Mouse (Mus musculus): ENCODE measurements around the gene Kirrel2. TPM values are rescaled to one million over a fixed set of nuclear protein-coding genes. Genes with fewer than 3 reads are reported as not detected.
A peak's percentile ranks its signal among the peaks of the same experiment; 100 is the strongest.

Kirrel2 gene
- total RNA-seq, 2 experiments from 2014 or later, result 1.2 to 4.9 TPM

GRCm38 (mm10) chr7:30454259-30454658 is 3.2 kb downstream of the Kirrel2 start:
- no peak for DNase-seq (ENCODE audit: extremely low spot score in 1 of 2, low spot score in 2 of 2)
- intact Hi-C loops (cut with DNase I), result no loop called here

DNA sequence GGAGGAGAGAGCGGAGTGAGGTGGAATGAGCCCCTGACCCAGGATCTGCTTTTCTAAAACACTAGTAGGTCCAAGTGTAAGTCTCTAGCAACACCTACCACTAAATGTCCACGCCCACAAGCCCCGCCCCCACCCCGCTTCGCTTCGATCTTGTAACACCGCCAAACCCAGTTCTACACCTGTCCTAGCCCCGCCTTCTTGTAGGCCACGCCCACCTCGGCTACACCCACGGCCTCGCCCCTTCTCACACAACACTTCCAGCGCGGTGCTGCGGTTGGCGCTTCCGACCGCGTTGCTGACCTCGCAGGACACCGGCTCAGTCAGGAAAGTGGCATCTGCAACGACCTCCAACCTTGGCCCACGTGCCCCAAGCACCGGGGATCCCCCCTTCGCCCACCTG is 3.7 kb downstream of the Kirrel2 start:
- intact Hi-C loops (cut with DNase I), result no loop called here

GRCm38 (mm10) chr7:30453327-30453726 is 4.2 kb downstream of the Kirrel2 start:
- no peak for DNase-seq (ENCODE audit: extremely low spot score in 1 of 2, low spot score in 2 of 2)
- intact Hi-C loops (cut with DNase I), result no loop called here

More for the DNA sequence above, 3.7 kb downstream of the Kirrel2 start:
- no peak for DNase-seq (ENCODE audit: extremely low spot score in 1 of 2, low spot score in 2 of 2)

DNA sequence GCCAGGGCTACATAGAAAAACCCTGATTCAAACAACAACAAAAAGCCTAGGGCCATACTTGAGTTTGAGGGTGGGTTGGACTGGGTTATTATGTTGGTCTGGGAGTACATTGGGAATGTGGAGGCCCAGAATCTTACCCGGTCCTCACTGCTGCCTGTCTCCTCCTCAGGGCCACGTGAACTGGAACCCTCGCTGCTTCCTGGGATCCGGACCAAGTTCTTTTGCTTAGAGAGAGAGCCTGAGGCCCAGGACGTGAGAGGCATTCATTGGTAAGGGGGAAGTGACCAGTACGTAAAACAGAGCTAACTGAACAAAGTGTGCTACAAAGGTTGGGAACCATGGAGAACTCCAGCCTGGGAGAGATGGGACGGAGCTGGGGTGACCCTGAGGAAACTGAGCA is 7.2 kb downstream of the Kirrel2 start:
- intact Hi-C loops (cut with DNase I), result no loop called here
- DNase-seq (ENCODE audit: extremely low spot score in 1 of 2, low spot score in 2 of 2), result no peak

DNA sequence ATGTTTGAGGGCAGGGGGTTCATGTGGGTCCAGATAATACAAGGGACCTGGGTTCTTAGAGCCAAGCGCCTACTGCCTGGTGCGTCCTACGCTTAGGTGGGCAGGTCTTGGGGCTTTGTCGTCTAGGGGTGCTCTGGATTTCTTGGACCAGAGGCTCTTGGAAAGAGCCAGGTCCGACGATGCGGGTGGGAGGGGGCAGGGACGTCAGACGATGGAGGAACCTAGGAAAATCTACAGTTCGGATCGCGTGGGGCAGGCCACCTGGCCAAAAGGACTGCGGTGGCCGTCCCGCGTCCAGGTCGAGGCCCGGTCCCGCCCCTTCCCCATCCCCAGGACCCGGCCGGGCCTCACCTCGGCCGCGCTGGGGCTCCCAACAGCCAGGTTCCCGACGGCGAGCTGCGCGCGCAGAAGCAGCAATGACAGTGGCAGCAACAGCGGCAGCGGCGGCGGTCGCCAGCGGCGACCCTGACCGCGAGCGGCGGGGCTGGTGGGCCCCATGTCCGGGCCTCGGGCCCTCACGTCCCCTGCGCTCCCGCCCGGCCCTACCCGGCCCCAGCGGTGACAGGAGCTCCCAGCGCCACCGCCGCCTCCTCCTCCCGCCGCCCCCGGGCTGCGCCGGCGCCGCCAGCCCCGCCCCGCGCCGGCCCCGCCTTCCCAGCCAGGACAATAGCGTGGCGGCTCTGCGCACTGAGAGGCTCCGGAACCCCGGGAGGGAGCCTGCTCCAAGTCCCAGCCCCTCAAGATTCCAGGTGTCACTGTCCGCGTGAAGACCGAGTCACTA is 12.3 kb downstream of the Kirrel2 start, which contains the start of gene Aplp1:
Gene Aplp1 (minus strand): TSS at position 565 of the 781 bp plus-strand sequence.
- DNase-seq (ENCODE audit: extremely low spot score in 1 of 2, low spot score in 2 of 2), result peak in 1 of 2 experiments; percentile 83
- intact Hi-C loops (cut with DNase I), result loop anchor here (5.0 kb wide), 1 partner anchor 87 kb away; no protein-coding TSS in a partner anchor

GRCm38 (mm10) chr7:30444154-30444970 is 13.1 kb downstream of the Kirrel2 start:
- DNase-seq (ENCODE audit: extremely low spot score in 1 of 2, low spot score in 2 of 2), result peak; percentile 73 to 89
- intact Hi-C loops (cut with DNase I), result no loop called here

DNA sequence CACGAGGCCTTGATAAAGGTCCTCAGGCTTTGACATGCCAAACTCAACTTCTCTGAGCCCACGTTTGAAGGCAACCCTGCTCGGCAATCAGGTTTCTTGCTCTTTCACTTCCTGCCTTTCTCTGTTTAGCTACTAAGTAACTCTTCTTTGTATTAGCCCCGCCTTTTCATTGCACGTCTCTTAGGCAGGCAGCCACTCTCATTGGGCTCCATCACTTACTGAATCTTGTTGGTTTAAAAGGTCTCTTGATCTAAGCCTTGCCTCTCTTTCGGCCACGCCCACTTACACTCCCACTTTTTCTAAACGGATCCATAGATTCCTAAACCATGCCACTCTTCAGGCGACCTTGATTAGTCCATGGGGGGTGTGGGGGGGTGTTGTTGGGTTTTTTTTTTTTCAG is 13.8 kb downstream of the Kirrel2 start:
- no peak for DNase-seq (ENCODE audit: extremely low spot score in 1 of 2, low spot score in 2 of 2)
- intact Hi-C loops (cut with DNase I), result no loop called here

DNA sequence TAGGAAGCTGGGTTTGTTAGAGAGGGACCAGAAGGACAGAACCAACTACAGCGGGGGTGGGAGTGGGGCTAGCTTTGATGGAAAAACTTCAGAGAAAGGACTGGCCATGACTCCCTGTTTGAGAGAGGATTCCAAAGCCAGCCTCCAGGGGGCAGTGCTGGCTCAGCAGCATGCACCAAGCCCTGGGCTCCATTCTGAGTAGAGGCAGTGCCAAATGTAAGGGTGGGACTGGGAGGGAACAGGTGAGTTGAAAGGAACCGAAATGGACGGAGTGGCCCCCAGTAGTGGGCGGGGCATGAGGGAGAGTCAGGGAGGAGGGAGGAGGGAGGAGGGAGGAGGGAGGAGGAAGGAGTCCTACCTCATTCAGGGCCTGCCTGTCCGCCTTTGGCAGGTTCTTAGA is 16.8 kb downstream of the Kirrel2 start:
- peak in 1 of 2 experiments; percentile 70 for DNase-seq (ENCODE audit: extremely low spot score in 1 of 2, low spot score in 2 of 2)
- intact Hi-C loops (cut with DNase I), result loop anchor here (2.0 kb wide), 1 partner anchor 54 kb away; no protein-coding TSS in a partner anchor

DNA sequence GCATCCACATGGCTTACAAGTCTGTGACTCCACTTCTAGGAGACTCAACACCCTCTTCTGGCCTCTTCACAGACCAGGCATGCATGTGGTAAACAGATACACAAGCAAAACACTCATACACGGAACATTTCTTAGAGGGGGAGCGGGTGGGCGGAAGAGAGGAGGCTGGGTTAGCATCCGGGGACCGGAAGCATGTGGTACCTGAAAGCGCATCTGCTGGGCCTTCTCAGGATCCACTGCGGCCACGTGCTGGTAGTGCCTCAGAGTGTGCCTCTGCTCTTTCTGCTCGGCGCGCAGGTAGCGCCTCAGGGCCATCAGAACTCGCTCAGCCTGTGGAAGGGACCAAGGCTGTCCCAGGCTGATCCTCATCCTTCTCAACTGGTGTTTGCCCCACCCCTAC is 17.8 kb downstream of the Kirrel2 start:
- no peak for DNase-seq (ENCODE audit: extremely low spot score in 1 of 2, low spot score in 2 of 2)
- intact Hi-C loops (cut with DNase I), result loop anchor here (2.0 kb wide), 1 partner anchor 55 kb away; no protein-coding TSS in a partner anchor

DNA sequence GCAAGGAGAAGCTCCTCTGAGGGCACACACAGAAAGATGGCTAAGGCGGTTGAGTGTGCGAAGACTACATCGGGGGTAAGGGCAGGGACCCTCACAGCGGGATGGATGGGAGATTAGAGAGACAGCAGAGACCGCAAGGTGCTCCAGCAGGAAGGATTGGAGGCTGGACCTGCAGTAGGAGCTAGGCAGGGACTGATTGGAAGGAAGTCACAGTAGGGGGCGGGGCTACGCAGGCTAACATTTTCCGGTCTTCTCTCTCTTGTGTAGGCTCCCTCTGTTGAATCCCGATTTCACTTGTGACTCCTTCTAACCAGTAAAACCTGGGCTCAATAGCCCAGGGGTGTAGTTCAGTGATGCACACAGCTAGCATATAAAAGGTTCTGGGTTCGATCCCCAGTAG is 20.6 kb downstream of the Kirrel2 start:
- intact Hi-C loops (cut with DNase I), result no loop called here
- no peak for DNase-seq (ENCODE audit: extremely low spot score in 1 of 2, low spot score in 2 of 2)

DNA sequence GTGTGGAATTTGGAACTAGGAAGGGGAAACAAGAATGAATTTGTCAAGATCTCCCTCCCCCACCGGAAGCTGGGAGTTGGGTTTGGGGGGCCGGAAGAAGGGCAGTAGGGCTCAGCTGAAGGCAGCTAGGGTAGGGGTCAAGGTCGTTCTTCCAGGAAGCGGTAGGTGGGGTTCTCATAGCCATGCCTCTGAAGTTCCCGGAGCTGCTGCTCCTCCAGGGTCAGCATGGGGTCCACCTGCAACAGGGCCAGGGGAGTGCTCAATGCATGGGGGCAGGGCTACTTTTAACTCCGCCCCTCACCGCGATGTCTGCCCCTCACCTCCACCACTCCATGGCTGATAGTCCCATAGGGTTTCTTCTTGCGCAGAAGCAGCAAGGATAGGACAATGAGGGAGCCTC is 22.3 kb downstream of the Kirrel2 start:
- intact Hi-C loops (cut with DNase I), result no loop called here
- DNase-seq (ENCODE audit: extremely low spot score in 1 of 2, low spot score in 2 of 2), result no peak

DNA sequence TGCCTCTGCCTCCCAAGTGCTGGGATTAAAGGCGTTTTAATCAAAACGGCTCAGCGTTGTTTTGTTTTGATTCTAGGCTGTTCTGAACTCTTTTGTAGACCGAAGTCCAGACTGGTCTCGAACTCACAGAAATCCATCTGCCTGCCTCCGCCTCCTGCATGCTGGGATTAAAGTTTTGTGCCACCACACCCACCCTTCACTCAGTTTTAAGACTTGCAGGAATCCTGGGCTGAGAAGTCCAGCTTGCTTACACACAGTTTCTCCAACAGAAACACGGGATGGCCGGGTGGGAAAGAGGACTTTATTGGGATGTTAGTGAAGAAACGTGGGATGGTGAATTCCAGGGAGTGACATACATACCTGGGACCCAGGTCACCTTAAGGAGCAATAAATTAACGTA is 22.8 kb downstream of the Kirrel2 start:
- DNase-seq (ENCODE audit: extremely low spot score in 1 of 2, low spot score in 2 of 2), result no peak
- intact Hi-C loops (cut with DNase I), result no loop called here

DNA sequence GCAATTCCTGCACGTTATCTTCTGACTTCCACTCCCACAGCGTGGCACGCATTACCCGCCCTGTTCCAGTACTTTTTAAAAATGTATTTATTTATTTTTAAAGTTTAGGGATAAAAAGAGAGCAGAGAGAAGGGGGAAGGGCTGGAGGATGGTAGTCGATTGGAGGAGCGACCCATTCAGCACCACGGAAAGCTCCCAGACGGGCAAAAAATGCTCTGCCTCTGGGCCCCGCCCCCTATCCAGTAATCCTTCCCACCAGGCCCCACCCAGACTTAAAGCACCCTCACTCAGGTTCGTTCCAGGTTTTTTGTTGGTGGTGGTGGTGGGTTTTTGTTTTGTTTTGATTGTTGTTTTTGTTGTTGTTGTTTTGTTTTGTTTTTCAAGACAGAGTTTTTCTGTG is 23.3 kb downstream of the Kirrel2 start:
- peak in 1 of 2 experiments; percentile 70 for DNase-seq (ENCODE audit: extremely low spot score in 1 of 2, low spot score in 2 of 2)
- intact Hi-C loops (cut with DNase I), result no loop called here

GRCm38 (mm10) chr7:30431793-30432192 is 25.7 kb downstream of the Kirrel2 start:
- intact Hi-C loops (cut with DNase I), result loop anchor here (1.0 to 2.0 kb wide), 2 partner anchors 59 to 95 kb away; no protein-coding TSS in a partner anchor
- DNase-seq (ENCODE audit: extremely low spot score in 1 of 2, low spot score in 2 of 2), result peak; percentile 84

GRCm38 (mm10) chr7:30430191-30430590 is 27.3 kb downstream of the Kirrel2 start:
- no peak for DNase-seq (ENCODE audit: extremely low spot score in 1 of 2, low spot score in 2 of 2)
- intact Hi-C loops (cut with DNase I), result no loop called here

- DNase-seq (ENCODE audit: extremely low spot score in 1 of 2, low spot score in 2 of 2), result no peak
- intact Hi-C loops (cut with DNase I), result no loop called here
Measured at GRCm38 (mm10) chr7:30429327-30429726, 28.2 kb downstream of the Kirrel2 start.

GRCm38 (mm10) chr7:30423071-30423641 is 34.3 kb downstream of the Kirrel2 start:
- DNase-seq (ENCODE audit: extremely low spot score in 1 of 2, low spot score in 2 of 2), result no peak
- intact Hi-C loops (cut with DNase I), result no loop called here

DNA sequence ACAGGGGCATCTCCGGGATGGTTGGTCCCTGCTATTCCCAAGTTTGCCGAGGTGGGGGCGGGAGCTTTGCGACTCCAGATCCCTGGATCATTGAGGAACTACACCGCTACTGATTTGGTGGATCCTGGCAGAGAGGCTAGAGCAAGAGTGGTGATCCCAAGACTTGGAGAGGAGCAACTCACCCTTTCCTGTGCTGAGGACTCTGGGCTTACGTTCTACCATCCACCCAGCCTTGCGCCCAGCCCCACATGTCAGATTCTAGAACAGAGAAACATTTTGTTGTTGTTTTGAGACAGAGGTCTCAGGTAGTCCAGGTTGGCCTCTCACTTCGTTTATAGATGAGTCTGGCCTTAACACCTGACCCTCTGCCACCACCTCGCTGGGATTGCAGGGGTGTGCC is 34.9 kb downstream of the Kirrel2 start:
- intact Hi-C loops (cut with DNase I), result no loop called here
- DNase-seq (ENCODE audit: extremely low spot score in 1 of 2, low spot score in 2 of 2), result no peak

DNA sequence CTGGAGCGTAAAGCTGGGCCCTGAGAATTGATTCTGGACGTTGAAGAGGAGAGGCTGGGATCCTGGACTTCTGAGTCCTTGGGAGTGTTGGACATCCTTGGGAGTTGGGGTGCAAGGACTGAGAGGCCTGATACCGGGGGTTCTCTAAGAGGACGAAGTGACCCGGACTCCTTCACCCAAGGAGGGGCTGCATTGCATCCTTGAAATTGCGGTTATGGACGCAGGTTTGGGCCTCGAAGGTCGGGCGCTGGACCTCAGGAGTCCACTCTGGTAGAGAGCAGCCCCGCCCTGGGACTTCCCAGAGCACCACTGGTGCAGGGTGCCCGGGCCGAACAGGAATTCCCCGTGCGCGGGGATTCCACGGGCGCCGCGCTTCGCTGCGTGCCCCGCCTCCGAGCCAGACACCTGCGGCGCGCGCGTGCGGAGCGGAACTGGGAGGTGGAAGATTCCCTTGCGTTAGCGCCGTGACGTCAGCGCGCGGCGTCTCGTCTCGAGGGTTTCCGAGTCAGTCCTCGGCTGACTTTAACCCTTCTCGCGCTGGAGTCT is 35.5 kb downstream of the Kirrel2 start:
- intact Hi-C loops (cut with DNase I), result no loop called here
- peak; percentile 88 to 96 for DNase-seq (ENCODE audit: extremely low spot score in 1 of 2, low spot score in 2 of 2)

All from left cerebral cortex, postnatal 10 days (tissue).